Mouse (Mus musculus) cerebellum, postnatal 10 days (tissue): Measurements from ENCODE around the gene Slc30a1.

Experiments used
- DNase-seq, 2 experiments: peaks; one replicate each; pipeline ENCODE4 v3.0.0; 2021; ENCODE audit warnings: mixed read lengths in 2 of 2

The Slc30a1 gene

DNA sequence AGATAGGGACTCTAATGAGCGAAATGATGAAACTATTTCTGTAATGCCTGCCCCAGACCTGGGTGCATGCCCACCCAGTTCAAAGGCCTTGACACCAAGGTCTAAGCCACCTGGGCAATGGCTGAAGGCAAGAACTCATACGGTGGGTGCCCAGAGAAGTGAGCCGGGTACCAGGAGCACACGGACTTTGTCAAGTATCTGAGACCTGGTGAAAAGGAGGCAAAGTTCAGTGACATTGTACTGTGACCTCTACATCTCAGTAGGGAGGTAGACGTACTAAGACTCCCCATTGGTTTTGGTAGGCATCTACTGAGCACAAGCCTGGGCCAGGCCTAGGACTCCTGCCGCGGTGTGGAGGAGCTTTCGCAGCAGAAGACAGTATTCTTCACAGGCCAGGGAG lies 38.8 kb downstream of the Slc30a1 start:
- no peak for DNase-seq

DNA sequence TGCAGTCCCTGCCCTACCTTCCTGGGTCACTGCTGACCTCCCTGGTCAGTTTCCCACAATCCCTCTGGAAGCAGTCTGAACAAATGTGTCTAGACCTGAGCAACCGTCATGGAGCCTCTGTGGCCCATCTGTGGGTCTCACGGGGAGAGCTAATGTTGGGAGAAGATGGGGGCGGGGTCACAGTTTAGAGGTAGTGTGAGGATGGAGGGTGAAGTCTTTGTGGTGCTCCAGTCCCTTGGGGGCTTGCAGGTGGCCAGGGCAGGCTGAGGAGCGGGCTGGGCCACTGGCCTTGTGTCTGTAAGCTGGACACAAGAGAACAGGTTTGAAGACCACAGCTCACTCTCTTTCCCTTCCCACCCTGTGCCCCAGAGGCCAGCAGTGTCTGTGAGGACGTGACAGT lies 39.2 kb downstream of the Slc30a1 start:
- DNase-seq, result no peak

DNA sequence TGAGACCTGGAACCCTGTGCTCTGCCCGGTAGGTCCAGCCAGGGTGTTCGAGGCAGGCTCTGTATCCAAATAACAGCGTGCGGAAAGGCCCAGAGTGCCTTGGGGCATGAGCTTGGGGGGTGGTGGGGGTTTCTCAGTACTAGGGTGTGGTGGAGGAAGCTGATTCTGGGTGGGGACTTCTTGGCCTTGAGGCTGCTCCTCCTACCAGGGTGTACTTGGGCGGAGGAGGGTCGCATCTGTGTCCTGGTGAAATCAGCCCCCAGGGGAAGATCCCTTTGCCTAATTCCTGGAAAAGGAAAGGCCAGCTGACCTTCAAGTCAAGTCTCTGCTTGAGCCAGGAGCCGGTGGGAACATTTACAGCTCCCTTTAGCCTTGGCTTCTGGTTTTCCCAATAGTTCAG lies 39.7 kb downstream of the Slc30a1 start:
- DNase-seq, result no peak

DNA sequence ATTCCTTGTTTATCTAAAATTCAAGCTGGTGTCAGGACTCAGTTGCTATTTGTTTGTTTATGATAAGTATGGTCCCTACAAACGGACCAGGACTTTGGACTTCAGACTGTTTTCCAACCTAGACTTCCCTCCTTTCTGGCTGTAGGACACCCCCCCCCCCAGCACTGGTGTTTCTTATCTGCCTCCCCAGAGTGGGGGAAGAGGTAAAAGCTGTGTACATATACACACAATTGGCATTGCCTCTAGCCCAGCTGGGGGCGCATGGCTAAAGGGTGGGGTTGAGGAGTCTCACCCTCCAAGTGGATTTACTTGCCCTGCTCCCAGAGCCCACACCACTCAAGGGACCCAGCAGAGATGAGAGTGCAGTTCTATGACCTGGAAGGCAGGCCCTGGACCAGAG lies 40.3 kb downstream of the Slc30a1 start:
- DNase-seq, result no peak

DNA sequence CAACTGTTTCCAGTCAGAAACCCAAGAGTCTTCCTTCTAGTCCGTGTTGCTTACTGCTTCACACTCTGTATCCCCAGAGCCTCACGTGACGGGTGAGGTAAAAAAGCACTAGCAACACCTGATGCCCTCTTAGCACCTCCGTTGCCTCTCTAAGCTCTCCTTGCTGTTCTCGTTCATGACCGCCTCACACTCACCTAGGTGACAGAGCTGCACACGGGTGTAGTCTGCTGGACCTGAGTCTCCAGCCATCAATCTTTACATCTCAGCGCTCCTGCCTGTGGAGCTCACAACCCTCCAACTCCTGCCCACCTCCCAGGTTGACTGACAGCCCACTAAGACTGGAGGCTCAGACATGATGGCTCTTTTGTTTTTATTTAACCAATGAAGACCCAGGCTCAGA lies 41.2 kb downstream of the Slc30a1 start:
- no peak for DNase-seq

DNA sequence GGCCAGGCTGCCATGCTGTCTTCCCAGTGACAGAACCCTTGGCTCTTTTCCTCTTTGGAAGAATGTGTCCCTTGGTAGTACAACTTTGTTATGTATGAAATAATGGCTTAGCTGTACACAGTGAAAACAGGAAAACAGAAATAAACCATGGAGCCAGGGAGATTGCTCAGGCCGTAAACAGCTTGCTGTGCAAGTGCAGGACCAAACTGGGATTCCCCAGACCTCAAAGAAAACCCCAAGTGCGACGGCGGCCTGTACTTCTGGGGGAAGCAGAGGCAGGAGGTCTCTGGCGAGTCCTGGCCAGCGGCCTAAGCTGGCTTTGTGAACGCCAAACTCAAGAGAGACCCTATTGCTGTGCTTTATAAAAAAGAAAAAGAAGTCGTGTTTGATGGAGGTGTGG lies 42.0 kb downstream of the Slc30a1 start:
- no peak for DNase-seq

DNA sequence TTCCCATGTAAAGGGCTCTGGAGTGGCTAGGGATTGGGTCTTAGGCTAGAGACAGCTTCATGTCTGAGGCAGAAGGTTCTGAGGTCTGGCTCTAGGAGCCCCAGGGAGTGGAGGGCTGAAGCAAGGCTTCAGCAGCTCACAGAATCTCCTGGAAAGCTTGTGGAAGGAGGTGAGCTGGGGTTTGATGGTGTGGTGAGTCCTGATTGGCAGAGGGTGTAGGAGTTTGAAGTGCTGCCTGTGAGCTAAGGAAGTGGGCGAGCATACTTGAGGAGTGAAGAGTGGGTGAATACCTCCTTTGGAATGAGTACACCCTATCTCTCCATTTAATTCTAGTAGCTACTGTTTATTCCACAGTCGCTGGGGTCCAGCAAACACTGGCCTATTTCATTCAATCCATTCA lies 44.0 kb downstream of the Slc30a1 start:
- DNase-seq, result no peak

DNA sequence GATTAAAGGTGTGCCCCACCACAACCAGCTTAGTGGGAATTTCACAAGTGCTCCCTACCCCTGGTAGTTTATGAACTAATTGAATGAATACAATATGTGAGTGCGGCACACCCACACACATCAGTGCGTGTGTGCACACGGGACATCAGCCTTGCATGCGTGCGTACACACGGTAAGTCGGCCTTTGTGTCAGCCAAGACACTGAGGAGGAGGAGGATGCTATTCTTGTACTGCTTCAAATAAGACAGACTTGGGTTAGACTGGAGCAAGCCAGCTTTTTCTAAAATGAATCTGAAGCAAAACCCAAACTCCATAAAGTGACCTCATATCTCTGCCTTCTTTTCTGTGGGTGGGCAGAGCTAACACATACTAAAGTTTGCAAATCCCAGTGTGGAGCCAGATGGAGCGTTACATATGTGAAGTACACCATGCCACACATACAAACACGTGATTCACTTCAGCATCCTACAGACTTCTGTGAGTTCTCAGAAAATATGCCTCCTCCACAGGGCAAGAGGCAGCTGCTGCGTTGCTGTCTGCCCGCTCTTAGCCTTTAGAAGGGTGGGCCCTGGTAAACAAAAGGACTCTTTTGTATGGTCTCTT lies 46.3 kb downstream of the Slc30a1 start:
- DNase-seq, result no peak

DNA sequence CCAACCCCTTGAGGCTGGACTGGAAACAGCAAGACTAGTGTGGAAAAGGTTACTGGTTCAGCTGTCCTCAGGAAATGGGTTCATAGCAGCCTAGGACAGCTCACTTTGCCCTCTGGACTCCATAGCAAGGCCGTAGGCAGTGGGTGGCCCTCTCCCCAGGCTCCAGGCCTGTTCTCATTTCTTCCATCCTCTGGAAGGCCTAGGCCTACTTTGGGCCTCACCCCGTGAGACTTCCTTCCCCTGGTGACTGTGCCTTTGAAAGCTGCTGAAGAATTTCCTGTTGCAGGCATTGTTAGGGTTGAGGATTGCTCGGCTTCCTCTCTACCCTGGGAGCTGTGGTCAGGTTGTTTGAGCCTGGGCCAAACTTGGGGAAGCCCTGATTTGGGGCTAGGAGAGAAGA lies 48.5 kb downstream of the Slc30a1 start:
- no peak for DNase-seq

DNA sequence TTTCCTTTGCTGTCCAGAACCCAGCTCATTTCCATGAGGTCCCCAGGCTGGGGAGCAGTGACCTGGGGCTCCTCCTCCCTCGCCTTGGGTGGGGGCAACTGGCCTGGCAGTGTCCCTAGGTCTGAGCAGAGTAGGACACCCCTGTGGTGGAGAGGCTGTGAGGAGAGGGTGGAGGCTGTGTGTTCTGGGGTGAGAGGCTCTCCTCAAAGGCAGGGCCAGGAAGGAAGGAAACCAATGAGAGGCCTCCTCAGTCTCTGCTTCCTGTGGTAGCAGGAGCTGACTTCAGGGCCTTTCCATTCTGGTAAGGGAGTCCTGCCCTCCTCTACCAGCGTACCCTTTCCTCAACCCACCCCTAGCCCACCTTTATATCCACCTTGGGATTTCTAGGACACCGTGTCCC lies 49.7 kb downstream of the Slc30a1 start:
- DNase-seq, result no peak

DNA sequence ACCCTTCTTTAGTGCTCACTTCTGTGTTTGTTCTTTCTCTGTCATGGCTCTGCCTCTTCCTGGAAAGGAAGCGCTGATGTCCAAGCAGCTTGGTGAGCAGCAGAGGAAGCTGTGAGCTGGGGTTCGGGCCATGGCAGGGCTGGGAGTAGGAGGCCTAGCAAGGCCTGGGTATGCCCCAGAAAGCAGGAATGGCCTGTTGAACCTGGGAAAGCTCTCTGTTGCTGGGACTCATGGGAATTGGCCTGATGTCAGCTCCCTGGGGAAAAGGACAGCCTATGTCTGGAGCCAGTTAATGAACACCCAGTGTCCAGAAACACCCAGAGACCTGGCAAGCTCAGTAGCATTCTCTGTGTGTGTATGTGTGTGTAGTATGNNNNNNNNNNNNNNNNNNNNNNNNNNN lies 50.3 kb downstream of the Slc30a1 start:
- peak; percentile 39 to 43 for DNase-seq

DNA sequence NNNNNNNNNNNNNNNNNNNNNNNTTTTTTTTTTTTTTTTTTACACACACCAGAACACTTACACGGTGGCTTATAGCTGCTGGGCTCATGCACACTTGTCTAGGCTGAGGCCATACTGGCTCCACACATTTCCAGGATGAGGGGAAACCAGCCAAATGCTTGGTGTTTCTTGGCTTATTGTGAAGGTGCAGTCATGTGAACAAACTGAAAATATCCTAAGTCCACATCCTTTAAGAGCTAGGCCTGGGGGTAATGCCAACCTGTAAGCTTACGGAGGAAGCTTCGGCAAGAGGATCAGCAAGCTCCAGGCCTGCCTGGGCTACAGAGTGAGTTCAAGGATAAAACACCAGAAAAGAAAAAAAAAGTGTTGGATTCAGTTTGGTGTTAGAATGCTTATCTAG lies 50.8 kb downstream of the Slc30a1 start:
- DNase-seq, result peak; percentile 54 to 60

DNA sequence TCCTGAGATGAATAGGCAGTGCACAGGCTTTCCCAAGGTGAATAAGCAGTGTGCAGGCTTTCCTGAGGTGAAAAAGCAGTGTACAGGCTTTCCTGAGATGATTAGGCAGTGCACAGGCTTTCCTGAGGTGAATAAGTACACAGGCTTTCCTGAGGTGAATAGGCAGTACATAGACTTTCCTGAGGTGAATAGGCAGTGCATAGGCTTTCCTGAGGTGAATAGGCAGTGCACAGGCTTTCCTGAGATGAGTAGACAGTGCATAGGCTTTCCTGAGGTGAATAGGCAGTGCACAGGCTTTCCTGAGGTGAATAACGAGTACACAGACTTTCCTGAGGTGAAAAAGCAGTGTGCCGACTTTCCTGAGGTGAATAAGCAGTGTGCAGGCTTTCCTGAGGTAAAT lies 54.4 kb downstream of the Slc30a1 start:
- DNase-seq, result no peak
